In genomic region chr13:53118398-53118797, GRCm38 (mm10) we compare ENCODE assay signal across 11 mouse cellular contexts.
DNase-seq lines count a peak whose midpoint lies in the region; ATAC-seq and TF ChIP-seq lines count a peak whose summit lies in the region.
"Had no signal": no experiment of that assay in that cellular context is flagged by ENCODE, and none has a peak within 500 bp of the region (broad histone marks: within the 10 kb centered on the region; RNA-seq: fewer than 3 reads in every experiment).

No protein-coding gene starts in this region.

- H3K4me1 ChIP-seq in lung, postnatal 0 days (ENCODE audit: insufficient read depth, low read depth, low read length): no peaks in the 10 kb centered on the region
- peaks cover 21% of the 10 kb centered on the region for H3K4me1 ChIP-seq in neural tube, embryonic 15.5 days
- H3K4me1 ChIP-seq: megakaryocyte, embryonic 14.5 days had no signal

- intact Hi-C loops in gastrocnemius, adult 2 months (cut with DNase I): loop anchor here (2.0 kb wide), 2 partner anchors 166 to 238 kb away; no protein-coding TSS in a partner anchor
- intact Hi-C loops in gastrocnemius, postnatal 14 days (cut with DNase I; ENCODE audit: low total_unique reads): loop anchor here (2.0 kb wide), 1 partner anchor 238 kb away; no protein-coding TSS in a partner anchor

- H3K27ac ChIP-seq in gastrocnemius, adult 2 months: no peak overlapping the region
- no peak overlapping the region for H3K27ac ChIP-seq in lung, postnatal 0 days (ENCODE audit: low read length)
- no peak overlapping the region for H3K27ac ChIP-seq in neural tube, embryonic 15.5 days (replicated peaks)

- TF ChIP-seq EP300 in lung, postnatal 0 days (IDR thresholded peaks at IDR 0.05): no peak

- H3K9me3 ChIP-seq in lung, postnatal 0 days (ENCODE audit: low read length): no peaks in the 10 kb centered on the region
- H3K9me3 ChIP-seq in neural tube, embryonic 15.5 days (replicated peaks): no peaks in the 10 kb centered on the region
- H3K9me3 ChIP-seq: megakaryocyte, embryonic 14.5 days had no signal

- no peak overlapping the region for H3K9ac ChIP-seq in lung, postnatal 0 days (replicated peaks; ENCODE audit: low read depth)
- H3K9ac ChIP-seq in neural tube, embryonic 15.5 days (replicated peaks): no peak overlapping the region

- H3K4me2 ChIP-seq in lung, postnatal 0 days (replicated peaks; ENCODE audit: low read depth, low read length): no peak overlapping the region
- H3K4me2 ChIP-seq in neural tube, embryonic 15.5 days: no peak overlapping the region

- H3K27me3 ChIP-seq in lung, postnatal 0 days (replicated peaks; ENCODE audit: insufficient read depth, low read length): no peaks in the 10 kb centered on the region
- H3K27me3 ChIP-seq in neural tube, embryonic 15.5 days (replicated peaks): no peaks in the 10 kb centered on the region

- no peaks in the 10 kb centered on the region for H3K36me3 ChIP-seq in lung, postnatal 0 days (ENCODE audit: insufficient read depth, low read length)
- H3K36me3 ChIP-seq in neural tube, embryonic 15.5 days: no peaks in the 10 kb centered on the region

- 83% methylated on average over 13 of the region's 13 CpGs for WGBS in lung, postnatal 0 days
- 90% methylated on average over 13 of the region's 13 CpGs for WGBS in neural tube, embryonic 15.5 days

- no peak for ATAC-seq in lung, postnatal 0 days
- peak; percentile 55; the same call in 1 of the 2 replicates for ATAC-seq in common myeloid progenitor, adult 5-6 weeks (replicated peaks; ENCODE audit: low read depth, poor library complexity, severe bottlenecking)
- ATAC-seq in neural tube, embryonic 15.5 days (ENCODE audit: low FRiP score): no peak

- DNase-seq in gastrocnemius, adult 2 months: peak; percentile 32
- DNase-seq in gastrocnemius, postnatal 14 days: no peak
- DNase-seq in lung, postnatal 0 days (ENCODE audit: low spot score): no peak
- no peak for DNase-seq in lung, postnatal 10 days
- DNase-seq in thymus, postnatal 0 days (ENCODE audit: low spot score): peak; percentile 35
- DNase-seq in frontal cortex, postnatal 14 days (ENCODE audit: low spot score in 2 of 2): no peak
- DNase-seq: adrenal gland, adult 8-10 months; cerebellum, postnatal 25 days had no signal

- peak; percentile 56 for TF ChIP-seq CTCF in gastrocnemius, adult 2 months (IDR thresholded peaks at IDR 0.05)
- peak; percentile 64 for TF ChIP-seq CTCF in lung, postnatal 0 days (IDR thresholded peaks at IDR 0.05)

- no peak overlapping the region for H3K4me3 ChIP-seq in gastrocnemius, adult 2 months
- no peak overlapping the region for H3K4me3 ChIP-seq in lung, postnatal 0 days (ENCODE audit: low read depth, low read length)
- no peak overlapping the region for H3K4me3 ChIP-seq in neural tube, embryonic 15.5 days (replicated peaks)
- H3K4me3 ChIP-seq: megakaryocyte, embryonic 14.5 days had no signal

Comparison
In these comparisons a context has a peak if more than half of its experiments do, and no peak if none do; other contexts are left out.
1. DNase-seq: peak in gastrocnemius, adult 2 months (single experiment) and thymus, postnatal 0 days (single experiment); none in gastrocnemius, postnatal 14 days (single experiment), lung, postnatal 0 days (single experiment), lung, postnatal 10 days (single experiment) and frontal cortex, postnatal 14 days (0 of 2).